Mouse (Mus musculus) thymus, postnatal 36 days (tissue): ENCODE results near the gene Veph1.

Experiments used
- DNase-seq, 2 experiments: peaks; one replicate each; pipeline ENCODE4 v3.0.0; 2022; ENCODE audit warnings: mixed read lengths in 2 of 2

The Veph1 gene

DNA sequence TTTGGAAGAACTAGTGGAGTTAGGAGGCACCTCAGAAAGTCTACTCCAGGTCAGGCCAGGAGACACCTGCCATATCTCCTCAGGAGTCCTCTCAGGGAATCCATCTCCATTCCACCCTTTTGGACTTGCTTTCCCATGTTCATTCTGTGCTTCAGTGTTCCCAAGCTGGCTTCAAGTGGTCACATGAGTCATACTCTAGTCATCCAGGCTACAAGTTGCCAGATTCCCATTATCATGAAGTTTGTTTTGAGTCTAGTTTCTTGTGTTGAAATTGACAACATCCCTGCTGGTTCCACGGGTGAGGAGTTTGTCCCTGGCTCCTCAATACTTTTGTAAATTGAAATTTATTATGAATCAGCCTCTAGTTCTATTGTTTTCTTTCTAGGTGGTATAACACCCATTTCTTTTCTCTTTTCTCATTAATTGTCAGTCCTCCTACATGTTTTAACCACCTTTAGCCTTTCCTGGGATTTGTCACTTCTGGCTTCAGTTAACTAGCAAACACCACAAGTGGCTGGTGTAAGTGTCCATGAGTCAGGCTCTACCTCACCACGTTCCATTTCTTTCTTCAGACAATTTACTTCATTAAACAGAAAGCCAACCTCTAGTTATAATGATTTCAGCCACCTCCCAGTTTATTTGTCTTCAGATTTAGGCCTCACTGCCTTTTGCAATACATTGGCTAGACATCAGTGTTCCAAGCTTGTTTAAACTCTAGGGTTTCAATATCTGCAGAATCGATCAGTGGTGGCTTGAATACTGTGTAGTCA is 288.8 kb downstream of the Veph1 start:
- DNase-seq: no peak

DNA sequence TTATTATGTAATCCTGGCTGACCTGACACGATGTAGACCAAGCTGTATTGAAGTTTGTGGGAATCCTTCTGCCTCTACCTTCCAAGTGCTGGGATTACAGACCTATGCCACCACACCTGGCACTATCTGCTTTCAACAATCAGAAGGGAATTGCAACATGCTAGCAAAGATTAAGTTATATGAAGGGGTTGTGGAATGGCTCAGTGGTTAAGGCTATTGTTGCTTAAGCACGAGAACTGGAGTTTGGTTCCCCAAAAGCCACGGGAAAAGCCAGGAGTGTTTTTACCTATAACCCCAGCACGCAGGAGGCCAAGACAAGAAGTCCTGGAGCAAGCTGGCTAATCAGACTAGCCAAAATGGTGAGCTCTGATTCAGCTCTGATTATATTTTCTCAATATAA is 291.6 kb downstream of the Veph1 start:
- no peak for DNase-seq

DNA sequence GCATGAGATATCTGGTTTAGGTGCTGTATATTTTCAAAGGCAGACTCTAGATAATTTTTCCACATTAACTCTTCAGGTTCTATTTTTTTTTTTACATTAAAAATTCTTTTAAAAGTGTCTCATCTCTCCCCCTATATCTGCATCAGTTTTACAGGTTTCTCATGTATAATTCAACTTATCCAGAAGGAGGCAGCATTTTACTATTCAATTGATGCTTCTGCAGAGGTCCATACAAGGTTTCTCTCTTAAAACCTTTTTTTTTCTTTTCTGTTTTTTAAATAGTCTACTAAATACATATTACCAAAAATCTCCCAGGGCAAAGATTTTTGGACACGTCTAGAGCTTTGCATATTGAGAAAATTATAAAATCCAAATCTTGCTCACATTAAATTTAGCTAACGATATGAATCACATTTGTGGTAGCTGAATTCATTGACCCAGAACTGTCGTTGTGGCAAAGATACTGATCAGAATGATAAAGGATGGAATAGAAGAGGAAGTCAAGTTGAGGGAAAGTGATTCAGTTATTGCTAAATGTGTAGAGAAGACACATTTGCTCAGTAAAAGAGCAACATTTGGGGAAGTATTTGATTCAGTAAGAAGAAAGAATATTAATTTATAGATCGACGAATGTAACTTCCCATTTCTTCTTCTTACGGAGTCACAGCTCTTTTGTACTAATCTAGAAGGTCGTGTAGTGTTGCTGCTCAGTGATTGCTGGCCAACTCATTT is 292.3 kb downstream of the Veph1 start:
- DNase-seq: no peak
